Mouse (Mus musculus) thymus, adult 2 months (tissue): ENCODE measurements around the gene Mfn2.

Source experiments
- CTCF ChIP-seq: fragments of 200-500 bp; IDR thresholded peaks from 2 replicates; pipeline ENCODE4 v1.5.1; 2012; ENCODE audit warnings: mild to moderate bottlenecking, control low read depth, low read length, moderate library complexity, borderline replicate concordance; ENCODE audit not compliant: control insufficient read depth, poor library complexity, insufficient read depth; ENCODE audit errors: extremely low read depth
- POLR2A ChIP-seq: fragments of 200-500 bp; IDR thresholded peaks from 2 replicates; pipeline ENCODE4 v1.6.1; 2012; ENCODE audit warnings: mild to moderate bottlenecking, low read length, control low read depth, moderate library complexity; ENCODE audit not compliant: control insufficient read depth, poor library complexity, insufficient read depth; ENCODE audit errors: extremely low read depth

DNA sequence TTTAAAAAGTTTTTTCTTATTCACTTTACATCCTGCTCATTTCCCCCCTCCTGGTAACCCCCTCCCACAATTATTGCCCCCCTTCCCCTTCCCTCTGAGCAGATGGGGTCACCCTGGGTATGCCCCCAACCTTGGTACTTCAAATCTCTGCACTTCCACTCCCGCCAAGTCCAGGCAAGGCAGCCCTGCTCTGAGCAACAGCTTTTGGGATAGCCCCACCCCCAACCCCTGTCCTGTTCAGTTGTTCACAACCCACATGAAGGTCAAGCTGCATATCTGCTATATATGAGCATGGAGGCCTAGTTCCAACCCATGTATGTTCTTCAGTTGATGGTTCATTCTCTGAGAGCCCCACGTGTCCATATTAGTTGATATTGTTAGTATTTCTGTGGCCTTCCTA, 53.7 kb downstream of the Mfn2 start:
- TF ChIP-seq CTCF: no peak
- no peak for TF ChIP-seq POLR2A
